Mouse (Mus musculus) CH12.LX (cell line): Measurements from ENCODE around the gene Depdc1b. TPM values are rescaled to one million over a fixed set of nuclear protein-coding genes. Genes with fewer than 3 reads are reported as not detected.
A peak's percentile ranks its signal among the peaks of the same experiment; 100 is the strongest.

Experiments
- DNase-seq: peaks from one replicate; pipeline ENCODE4 v3.0.0-alpha.2; 2013; ENCODE audit errors: extremely low read depth
- H3K27ac ChIP-seq: 2 replicates; pipeline ENCODE4 v1.5.1; 2012; ENCODE audit warnings: low read depth, mild to moderate bottlenecking, control low read depth, moderate library complexity; ENCODE audit not compliant: insufficient read depth
- H3K27me3 ChIP-seq: replicated peaks from 2 replicates; pipeline ENCODE3; 2012; ENCODE audit warnings: inconsistent platforms
- H3K36me3 ChIP-seq, 2 experiments: replicated peaks in 1 of 2; 2 replicates each; pipeline versions ENCODE3 to v1.6.1; 2012; ENCODE audit warnings: inconsistent platforms in 1 of 2, low read length in 1 of 2, mild to moderate bottlenecking in 1 of 2, mixed read lengths in 1 of 2, moderate library complexity in 1 of 2; ENCODE audit not compliant: control insufficient read depth in 1 of 2, insufficient read depth in 1 of 2
- H3K4me1 ChIP-seq, 2 experiments: 2 replicates each; pipeline ENCODE4 v1.6.1; 2012; ENCODE audit warnings: inconsistent platforms in 1 of 2, moderate library complexity in 1 of 2; ENCODE audit not compliant: insufficient read depth in 2 of 2, control insufficient read depth in 1 of 2
- H3K4me2 ChIP-seq: 2 replicates; pipeline ENCODE4 v1.6.1; 2012; ENCODE audit warnings: low read depth, mild to moderate bottlenecking, control low read depth; ENCODE audit not compliant: poor library complexity, insufficient read depth, severe bottlenecking
- H3K4me3 ChIP-seq, 3 experiments: fragments of 150-350 bp in 1 of 3; sonication (generic) in 1 of 3; replicated peaks in 1 of 3; 2 replicates each; pipeline versions ENCODE3 to v1.5.1; 2011 to 2012; ENCODE audit warnings: low read depth in 2 of 3, low read length in 2 of 3, mild to moderate bottlenecking in 2 of 3, moderate library complexity in 2 of 3, control low read depth in 1 of 3, improper control_type of control experiment in 1 of 3, inconsistent platforms in 1 of 3, mixed read lengths in 1 of 3; ENCODE audit not compliant: poor library complexity in 1 of 3
- H3K79me2 ChIP-seq: replicated peaks from 2 replicates; pipeline ENCODE4 v1.6.1; 2012; ENCODE audit warnings: mild to moderate bottlenecking, moderate library complexity; ENCODE audit not compliant: control insufficient read depth, poor library complexity, insufficient read depth, severe bottlenecking; ENCODE audit errors: extremely low read depth
- H3K9ac ChIP-seq: 2 replicates; pipeline ENCODE4 v1.6.1; 2012; ENCODE audit warnings: low read depth, mild to moderate bottlenecking, control low read depth, moderate library complexity; ENCODE audit not compliant: insufficient read depth
- H3K9me3 ChIP-seq: replicated peaks from 2 replicates; pipeline ENCODE3; 2012; ENCODE audit warnings: low read length, inconsistent platforms, mixed read lengths
- BHLHE40 ChIP-seq: IDR thresholded peaks from 2 replicates; pipeline ENCODE4 v1.6.1; 2011; ENCODE audit warnings: mild to moderate bottlenecking, low read depth, low read length, improper control_type of control experiment
- CHD1 ChIP-seq: IDR thresholded peaks from 2 replicates; pipeline ENCODE4 v1.6.1; 2012; ENCODE audit warnings: low read depth, low read length, improper control_type of control experiment, inconsistent platforms
- CTCF ChIP-seq, 2 experiments: IDR thresholded peaks in 1 of 2; conservative IDR thresholded peaks in 1 of 2; 2 replicates each; pipeline ENCODE4 v1.5.1; 2011 to 2012; ENCODE audit warnings: low read depth in 2 of 2, low read length in 2 of 2, improper control_type of control experiment in 1 of 2, inconsistent platforms in 1 of 2, mild to moderate bottlenecking in 1 of 2, moderate library complexity in 1 of 2
- ELF1 ChIP-seq: IDR thresholded peaks from 2 replicates; pipeline ENCODE4 v1.6.1; 2014; ENCODE audit warnings: low read depth, mild to moderate bottlenecking, inconsistent platforms, low read length, improper control_type of control experiment
- ETS1 ChIP-seq: conservative IDR thresholded peaks from 2 replicates; pipeline ENCODE4 v1.6.1; 2012; ENCODE audit warnings: low read depth, mild to moderate bottlenecking, inconsistent platforms, low read length, improper control_type of control experiment, moderate library complexity
- GABPA ChIP-seq: IDR thresholded peaks from 2 replicates; pipeline ENCODE4 v1.6.1; 2012; ENCODE audit warnings: low read depth, low read length, improper control_type of control experiment, inconsistent platforms; ENCODE audit not compliant: insufficient replicate concordance
- HCFC1 ChIP-seq: IDR thresholded peaks from 2 replicates; pipeline ENCODE4 v1.6.1; 2012; ENCODE audit warnings: low read depth, mild to moderate bottlenecking, inconsistent platforms, low read length, improper control_type of control experiment
- IRF4 ChIP-seq: IDR thresholded peaks from 2 replicates; pipeline ENCODE4 v1.6.1; 2014; ENCODE audit warnings: low read depth, mild to moderate bottlenecking, inconsistent platforms, low read length, improper control_type of control experiment
- JUND ChIP-seq: conservative IDR thresholded peaks from 2 replicates; pipeline ENCODE4 v1.6.1; 2011; ENCODE audit warnings: low read depth, low read length, improper control_type of control experiment
- MAFK ChIP-seq: IDR thresholded peaks from 2 replicates; pipeline ENCODE4 v1.6.1; 2011; ENCODE audit warnings: low read length, improper control_type of control experiment; ENCODE audit not compliant: insufficient replicate concordance
- MAX ChIP-seq: IDR thresholded peaks from 2 replicates; pipeline ENCODE4 v1.6.1; 2011; ENCODE audit warnings: low read length, improper control_type of control experiment
- MEF2A ChIP-seq: IDR thresholded peaks from 2 replicates; pipeline ENCODE4 v1.6.1; 2014; ENCODE audit warnings: low read depth, mild to moderate bottlenecking, inconsistent platforms, low read length, improper control_type of control experiment, borderline replicate concordance
- MXI1 ChIP-seq: IDR thresholded peaks from 2 replicates; pipeline ENCODE4 v1.6.1; 2011; ENCODE audit warnings: mild to moderate bottlenecking, low read depth, low read length, improper control_type of control experiment
- PAX5 ChIP-seq: IDR thresholded peaks from 2 replicates; pipeline ENCODE4 v1.6.1; 2012; ENCODE audit warnings: low read length, inconsistent platforms, mixed read lengths
- POLR2AphosphoS2 ChIP-seq: IDR thresholded peaks from 2 replicates; pipeline ENCODE4 v1.6.1; 2011; ENCODE audit warnings: low read depth, low read length, improper control_type of control experiment
- RAD21 ChIP-seq: IDR thresholded peaks from 2 replicates; pipeline ENCODE4 v1.6.1; 2011; ENCODE audit warnings: low read depth, mild to moderate bottlenecking, low read length, improper control_type of control experiment, moderate library complexity
- TBP ChIP-seq: conservative IDR thresholded peaks from 2 replicates; pipeline ENCODE4 v1.6.1; 2011; ENCODE audit warnings: low read depth, low read length, improper control_type of control experiment
- TCF12 ChIP-seq: IDR thresholded peaks from 2 replicates; pipeline ENCODE4 v1.6.1; 2014; ENCODE audit warnings: low read depth, mild to moderate bottlenecking, inconsistent platforms, low read length, improper control_type of control experiment
- UBTF ChIP-seq: IDR thresholded peaks from 2 replicates; pipeline ENCODE4 v1.6.1; 2012; ENCODE audit warnings: low read depth, mild to moderate bottlenecking, inconsistent platforms, low read length, improper control_type of control experiment, moderate library complexity
- USF1 ChIP-seq: IDR thresholded peaks from 2 replicates; pipeline ENCODE4 v1.6.1; 2014; ENCODE audit warnings: low read depth, mild to moderate bottlenecking, inconsistent platforms, low read length, improper control_type of control experiment
- USF2 ChIP-seq: conservative IDR thresholded peaks from 2 replicates; pipeline ENCODE4 v1.6.1; 2011; ENCODE audit warnings: low read depth, low read length, improper control_type of control experiment
- ZC3H11A ChIP-seq: IDR thresholded peaks from 2 replicates; pipeline ENCODE4 v1.6.1; 2012; ENCODE audit warnings: low read depth, mild to moderate bottlenecking, inconsistent platforms, low read length, improper control_type of control experiment
- ZKSCAN1 ChIP-seq: IDR thresholded peaks from 2 replicates; pipeline ENCODE4 v1.6.1; 2012; ENCODE audit warnings: low read depth, inconsistent platforms, low read length, improper control_type of control experiment, borderline replicate concordance
- dilution Hi-C: fragments of 300-500 bp; cut with MboI; formaldehyde crosslinking; loops from 2 replicates; pipeline ENCODE4 v1.14.3; 2020; ENCODE audit warnings: low sequenced_read_pairs; ENCODE audit not compliant: extremely low pct_unique_long_range_greater_than_20kb, extremely low pct_ligation_motif_present
- in situ Hi-C: fragments of 300-500 bp; cut with MboI; formaldehyde crosslinking; loops from 3 replicates; pipeline ENCODE4 v1.14.3; 2019; ENCODE audit warnings: low sequenced_read_pairs, low pct_ligation_motif_present, low pct_unique_long_range_greater_than_20kb, mixed read lengths
- polyA plus RNA-seq: library from polyadenylated mRNA; unstranded; fragments of >175 nt; gene quantifications from 2 replicates; pipeline ENCODE4 v1.2.1, GENCODE M21; 2012; ENCODE audit warnings: low read depth; ENCODE audit not compliant: insufficient read length
- total RNA-seq, 2 experiments: library from RNA; depleted of rRNA; stranded (reverse); fragments of 300-350 nt in 1 of 2; fragments of >200 nt in 1 of 2; gene quantifications; 2 replicates each; pipeline ENCODE4 v1.2.3; 2012 to 2014

Depdc1b gene
- total and polyA plus RNA-seq, 3 experiments, result 11.1 to 17.8 (median 15.7) TPM

DNA sequence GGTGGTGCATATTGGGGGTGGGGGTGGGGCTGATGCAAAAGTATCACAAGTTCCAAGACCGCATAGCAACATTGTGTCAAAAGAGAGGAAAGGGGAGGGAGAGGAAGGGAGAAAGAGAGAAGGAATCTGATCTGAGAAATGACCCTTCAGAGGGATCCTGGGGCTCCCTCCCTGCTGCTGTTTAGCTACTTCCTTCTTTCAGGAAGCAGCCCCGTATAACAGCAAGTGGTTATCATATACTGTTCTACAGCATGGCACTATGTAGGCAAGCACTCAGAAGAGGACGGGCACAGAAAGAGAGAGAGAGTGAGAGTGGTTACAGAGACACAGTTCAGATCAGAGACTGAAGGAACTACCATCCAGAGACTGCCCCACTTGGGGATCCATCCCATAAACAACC is 28.2 kb upstream of the Depdc1b start:
- dilution Hi-C loops, result no loop called here
- peaks cover 0 to 13% of the 10 kb centered on the region in 2 experiments; a peak in 1 of 4 replicates for H3K4me1 ChIP-seq
- H3K36me3 ChIP-seq, result peaks cover 2 to 5% of the 10 kb centered on the region in 2 experiments
- no peak overlapping the region for H3K4me2 ChIP-seq
- no peak for TF ChIP-seq ZKSCAN1
- TF ChIP-seq GABPA, result no peak
- TF ChIP-seq USF1, result no peak
- TF ChIP-seq TBP, result no peak
- no peak for TF ChIP-seq UBTF
- TF ChIP-seq TCF12, result no peak
- TF ChIP-seq BHLHE40, result no peak
- TF ChIP-seq JUND, result no peak
- TF ChIP-seq MEF2A, result no peak
- no peak for TF ChIP-seq ELF1
- TF ChIP-seq, all 38 proteins: peak for 0
- DNase-seq, result no peak
- no peak overlapping the region for H3K27ac ChIP-seq
- H3K79me2 ChIP-seq, result no peaks in the 10 kb centered on the region
- no peak overlapping the region for H3K9ac ChIP-seq
- no peaks in the 10 kb centered on the region for H3K27me3 ChIP-seq
- no peaks in the 10 kb centered on the region for H3K9me3 ChIP-seq
- in situ Hi-C loops, result no loop called here
- no peak overlapping the region for H3K4me3 ChIP-seq

- H3K27ac ChIP-seq, result no peak overlapping the region
- H3K9ac ChIP-seq, result peak overlapping the region; percentile 28; the same call in 1 of the 2 replicates
- no peak overlapping the region for H3K4me3 ChIP-seq
- in situ Hi-C loops, result no loop called here
- peak; percentile 21 for DNase-seq
- H3K4me2 ChIP-seq, result peak overlapping the region; percentile 96
- no peaks in the 10 kb centered on the region for H3K9me3 ChIP-seq
- no peaks in the 10 kb centered on the region for H3K27me3 ChIP-seq
- H3K79me2 ChIP-seq, result no peaks in the 10 kb centered on the region
- dilution Hi-C loops, result no loop called here
- H3K36me3 ChIP-seq, result no peaks in the 10 kb centered on the region
- H3K4me1 ChIP-seq, result peaks cover 0 to 13% of the 10 kb centered on the region in 2 experiments; a peak in 1 of 4 replicates
- TF ChIP-seq ELF1, result no peak
- no peak for TF ChIP-seq ZKSCAN1
- TF ChIP-seq CTCF (conservative IDR thresholded peaks at IDR 0.05 in 1 of 2, IDR thresholded peaks at IDR 0.05 in 1 of 2; ENCODE audit: low read depth in 2 of 2, low read length in 2 of 2), result no peak
- TF ChIP-seq MXI1, result no peak
- TF ChIP-seq MEF2A, result peak; percentile 26; the same call in 1 of the 2 replicates
Measured at GRCm38 (mm10) chr13:108289436-108289835, 26.7 kb upstream of the Depdc1b start.

- no peak overlapping the region for H3K4me3 ChIP-seq
- no peaks in the 10 kb centered on the region for H3K36me3 ChIP-seq
- dilution Hi-C loops (no loop called here), in situ Hi-C loops (no loop called here)
- no peaks in the 10 kb centered on the region for H3K9me3 ChIP-seq
- H3K79me2 ChIP-seq, result no peaks in the 10 kb centered on the region
- no peak overlapping the region for H3K9ac ChIP-seq
- no peak overlapping the region for H3K4me2 ChIP-seq
- no peaks in the 10 kb centered on the region for H3K27me3 ChIP-seq
- no peak for TF ChIP-seq IRF4
- no peak for TF ChIP-seq PAX5
- TF ChIP-seq ETS1, result no peak
- no peak for TF ChIP-seq USF1
- TF ChIP-seq USF2, result no peak
- no peak for TF ChIP-seq UBTF
- TF ChIP-seq MEF2A, result no peak
- no peak for TF ChIP-seq CTCF (conservative IDR thresholded peaks at IDR 0.05 in 1 of 2, IDR thresholded peaks at IDR 0.05 in 1 of 2; ENCODE audit: low read depth in 2 of 2, low read length in 2 of 2)
- TF ChIP-seq HCFC1, result no peak
- TF ChIP-seq JUND, result no peak
- no peak for TF ChIP-seq MAX
- TF ChIP-seq RAD21, result no peak
- no peak for TF ChIP-seq MAFK
- no peak for TF ChIP-seq CHD1
- TF ChIP-seq MXI1, result no peak
- TF ChIP-seq TCF12, result no peak
- TF ChIP-seq ELF1, result no peak
- TF ChIP-seq ZC3H11A, result no peak
- TF ChIP-seq POLR2AphosphoS2, result no peak
- H3K4me1 ChIP-seq, result peaks cover 0 to 13% of the 10 kb centered on the region in 2 experiments; a peak in 1 of 4 replicates
- H3K27ac ChIP-seq, result no peak overlapping the region
- DNase-seq, result no peak
Measured at GRCm38 (mm10) chr13:108290314-108290713, 25.8 kb upstream of the Depdc1b start.
